Mouse (Mus musculus) CH12.LX (cell line): ENCODE data around the gene Nectin2. TPM values are rescaled to one million over a fixed set of nuclear protein-coding genes. Genes with fewer than 3 reads are reported as not detected.

Experiments
- DNase-seq: peaks from one replicate; pipeline ENCODE4 v3.0.0-alpha.2; 2013; ENCODE audit errors: extremely low read depth
- H3K27ac ChIP-seq: 2 replicates; pipeline ENCODE4 v1.5.1; 2012; ENCODE audit warnings: low read depth, mild to moderate bottlenecking, control low read depth, moderate library complexity; ENCODE audit not compliant: insufficient read depth
- H3K27me3 ChIP-seq: replicated peaks from 2 replicates; pipeline ENCODE3; 2012; ENCODE audit warnings: inconsistent platforms
- H3K36me3 ChIP-seq, 2 experiments: replicated peaks in 1 of 2; 2 replicates each; pipeline versions ENCODE3 to v1.6.1; 2012; ENCODE audit warnings: inconsistent platforms in 1 of 2, low read length in 1 of 2, mild to moderate bottlenecking in 1 of 2, mixed read lengths in 1 of 2, moderate library complexity in 1 of 2; ENCODE audit not compliant: control insufficient read depth in 1 of 2, insufficient read depth in 1 of 2
- H3K4me1 ChIP-seq, 2 experiments: 2 replicates each; pipeline ENCODE4 v1.6.1; 2012; ENCODE audit warnings: inconsistent platforms in 1 of 2, moderate library complexity in 1 of 2; ENCODE audit not compliant: insufficient read depth in 2 of 2, control insufficient read depth in 1 of 2
- H3K4me2 ChIP-seq: 2 replicates; pipeline ENCODE4 v1.6.1; 2012; ENCODE audit warnings: low read depth, mild to moderate bottlenecking, control low read depth; ENCODE audit not compliant: poor library complexity, insufficient read depth, severe bottlenecking
- H3K4me3 ChIP-seq, 3 experiments: fragments of 150-350 bp in 1 of 3; sonication (generic) in 1 of 3; replicated peaks in 1 of 3; 2 replicates each; pipeline versions ENCODE3 to v1.5.1; 2011 to 2012; ENCODE audit warnings: low read depth in 2 of 3, low read length in 2 of 3, mild to moderate bottlenecking in 2 of 3, moderate library complexity in 2 of 3, control low read depth in 1 of 3, improper control_type of control experiment in 1 of 3, inconsistent platforms in 1 of 3, mixed read lengths in 1 of 3; ENCODE audit not compliant: poor library complexity in 1 of 3
- H3K79me2 ChIP-seq: replicated peaks from 2 replicates; pipeline ENCODE4 v1.6.1; 2012; ENCODE audit warnings: mild to moderate bottlenecking, moderate library complexity; ENCODE audit not compliant: control insufficient read depth, poor library complexity, insufficient read depth, severe bottlenecking; ENCODE audit errors: extremely low read depth
- H3K9ac ChIP-seq: 2 replicates; pipeline ENCODE4 v1.6.1; 2012; ENCODE audit warnings: low read depth, mild to moderate bottlenecking, control low read depth, moderate library complexity; ENCODE audit not compliant: insufficient read depth
- H3K9me3 ChIP-seq: replicated peaks from 2 replicates; pipeline ENCODE3; 2012; ENCODE audit warnings: low read length, inconsistent platforms, mixed read lengths
- BHLHE40 ChIP-seq: IDR thresholded peaks from 2 replicates; pipeline ENCODE4 v1.6.1; 2011; ENCODE audit warnings: mild to moderate bottlenecking, low read depth, low read length, improper control_type of control experiment
- CHD1 ChIP-seq: IDR thresholded peaks from 2 replicates; pipeline ENCODE4 v1.6.1; 2012; ENCODE audit warnings: low read depth, low read length, improper control_type of control experiment, inconsistent platforms
- CHD2 ChIP-seq: IDR thresholded peaks from 2 replicates; pipeline ENCODE4 v1.6.1; 2011; ENCODE audit warnings: low read length, improper control_type of control experiment
- CTCF ChIP-seq, 2 experiments: IDR thresholded peaks in 1 of 2; conservative IDR thresholded peaks in 1 of 2; 2 replicates each; pipeline ENCODE4 v1.5.1; 2011 to 2012; ENCODE audit warnings: low read depth in 2 of 2, low read length in 2 of 2, improper control_type of control experiment in 1 of 2, inconsistent platforms in 1 of 2, mild to moderate bottlenecking in 1 of 2, moderate library complexity in 1 of 2
- E2F4 ChIP-seq: IDR thresholded peaks from 2 replicates; pipeline ENCODE4 v1.6.1; 2011; ENCODE audit warnings: low read depth, low read length, improper control_type of control experiment; ENCODE audit not compliant: insufficient replicate concordance
- ELF1 ChIP-seq: IDR thresholded peaks from 2 replicates; pipeline ENCODE4 v1.6.1; 2014; ENCODE audit warnings: low read depth, mild to moderate bottlenecking, inconsistent platforms, low read length, improper control_type of control experiment
- EP300 ChIP-seq: IDR thresholded peaks from 2 replicates; pipeline ENCODE4 v1.6.1; 2011; ENCODE audit warnings: low read length, improper control_type of control experiment
- ETS1 ChIP-seq: conservative IDR thresholded peaks from 2 replicates; pipeline ENCODE4 v1.6.1; 2012; ENCODE audit warnings: low read depth, mild to moderate bottlenecking, inconsistent platforms, low read length, improper control_type of control experiment, moderate library complexity
- GABPA ChIP-seq: IDR thresholded peaks from 2 replicates; pipeline ENCODE4 v1.6.1; 2012; ENCODE audit warnings: low read depth, low read length, improper control_type of control experiment, inconsistent platforms; ENCODE audit not compliant: insufficient replicate concordance
- HCFC1 ChIP-seq: IDR thresholded peaks from 2 replicates; pipeline ENCODE4 v1.6.1; 2012; ENCODE audit warnings: low read depth, mild to moderate bottlenecking, inconsistent platforms, low read length, improper control_type of control experiment
- IRF4 ChIP-seq: IDR thresholded peaks from 2 replicates; pipeline ENCODE4 v1.6.1; 2014; ENCODE audit warnings: low read depth, mild to moderate bottlenecking, inconsistent platforms, low read length, improper control_type of control experiment
- JUN ChIP-seq: IDR thresholded peaks from 2 replicates; pipeline ENCODE4 v1.6.1; 2011; ENCODE audit warnings: low read depth, mild to moderate bottlenecking, low read length, improper control_type of control experiment, moderate library complexity; ENCODE audit not compliant: insufficient read depth
- JUND ChIP-seq: conservative IDR thresholded peaks from 2 replicates; pipeline ENCODE4 v1.6.1; 2011; ENCODE audit warnings: low read depth, low read length, improper control_type of control experiment
- KAT2A ChIP-seq: IDR thresholded peaks from 2 replicates; pipeline ENCODE4 v1.6.1; 2012; ENCODE audit warnings: low read length, improper control_type of control experiment, inconsistent platforms; ENCODE audit not compliant: insufficient replicate concordance
- MAFK ChIP-seq: IDR thresholded peaks from 2 replicates; pipeline ENCODE4 v1.6.1; 2011; ENCODE audit warnings: low read length, improper control_type of control experiment; ENCODE audit not compliant: insufficient replicate concordance
- MAX ChIP-seq: IDR thresholded peaks from 2 replicates; pipeline ENCODE4 v1.6.1; 2011; ENCODE audit warnings: low read length, improper control_type of control experiment
- MAZ ChIP-seq: IDR thresholded peaks from 2 replicates; pipeline ENCODE4 v1.6.1; 2012; ENCODE audit warnings: low read depth, mild to moderate bottlenecking, inconsistent platforms, low read length, improper control_type of control experiment, moderate library complexity
- MEF2A ChIP-seq: IDR thresholded peaks from 2 replicates; pipeline ENCODE4 v1.6.1; 2014; ENCODE audit warnings: low read depth, mild to moderate bottlenecking, inconsistent platforms, low read length, improper control_type of control experiment, borderline replicate concordance
- MXI1 ChIP-seq: IDR thresholded peaks from 2 replicates; pipeline ENCODE4 v1.6.1; 2011; ENCODE audit warnings: mild to moderate bottlenecking, low read depth, low read length, improper control_type of control experiment
- NELFE ChIP-seq: IDR thresholded peaks from 2 replicates; pipeline ENCODE4 v1.6.1; 2011; ENCODE audit warnings: low read depth, low read length, improper control_type of control experiment
- NRF1 ChIP-seq: IDR thresholded peaks from 2 replicates; pipeline ENCODE4 v1.6.1; 2014; ENCODE audit warnings: low read depth, mild to moderate bottlenecking, inconsistent platforms, low read length, improper control_type of control experiment, moderate library complexity
- PAX5 ChIP-seq: IDR thresholded peaks from 2 replicates; pipeline ENCODE4 v1.6.1; 2012; ENCODE audit warnings: low read length, inconsistent platforms, mixed read lengths
- POLR2A ChIP-seq: IDR thresholded peaks from 2 replicates; pipeline ENCODE4 v1.6.1; 2011; ENCODE audit warnings: low read depth, mild to moderate bottlenecking, improper control_type of control experiment, low read length
- POLR2AphosphoS2 ChIP-seq: IDR thresholded peaks from 2 replicates; pipeline ENCODE4 v1.6.1; 2011; ENCODE audit warnings: low read depth, low read length, improper control_type of control experiment
- RAD21 ChIP-seq: IDR thresholded peaks from 2 replicates; pipeline ENCODE4 v1.6.1; 2011; ENCODE audit warnings: low read depth, mild to moderate bottlenecking, low read length, improper control_type of control experiment, moderate library complexity
- RCOR1 ChIP-seq: conservative IDR thresholded peaks from 2 replicates; pipeline ENCODE4 v1.6.1; 2012; ENCODE audit warnings: low read depth, mild to moderate bottlenecking, inconsistent platforms, low read length, improper control_type of control experiment
- SIN3A ChIP-seq: IDR thresholded peaks from 2 replicates; pipeline ENCODE4 v1.6.1; 2012; ENCODE audit warnings: low read length, improper control_type of control experiment, inconsistent platforms
- SMC3 ChIP-seq: IDR thresholded peaks from 2 replicates; pipeline ENCODE4 v1.6.1; 2011; ENCODE audit warnings: low read depth, low read length, improper control_type of control experiment
- TBP ChIP-seq: conservative IDR thresholded peaks from 2 replicates; pipeline ENCODE4 v1.6.1; 2011; ENCODE audit warnings: low read depth, low read length, improper control_type of control experiment
- TCF12 ChIP-seq: IDR thresholded peaks from 2 replicates; pipeline ENCODE4 v1.6.1; 2014; ENCODE audit warnings: low read depth, mild to moderate bottlenecking, inconsistent platforms, low read length, improper control_type of control experiment
- UBTF ChIP-seq: IDR thresholded peaks from 2 replicates; pipeline ENCODE4 v1.6.1; 2012; ENCODE audit warnings: low read depth, mild to moderate bottlenecking, inconsistent platforms, low read length, improper control_type of control experiment, moderate library complexity
- USF1 ChIP-seq: IDR thresholded peaks from 2 replicates; pipeline ENCODE4 v1.6.1; 2014; ENCODE audit warnings: low read depth, mild to moderate bottlenecking, inconsistent platforms, low read length, improper control_type of control experiment
- USF2 ChIP-seq: conservative IDR thresholded peaks from 2 replicates; pipeline ENCODE4 v1.6.1; 2011; ENCODE audit warnings: low read depth, low read length, improper control_type of control experiment
- ZC3H11A ChIP-seq: IDR thresholded peaks from 2 replicates; pipeline ENCODE4 v1.6.1; 2012; ENCODE audit warnings: low read depth, mild to moderate bottlenecking, inconsistent platforms, low read length, improper control_type of control experiment
- ZKSCAN1 ChIP-seq: IDR thresholded peaks from 2 replicates; pipeline ENCODE4 v1.6.1; 2012; ENCODE audit warnings: low read depth, inconsistent platforms, low read length, improper control_type of control experiment, borderline replicate concordance
- ZMIZ1 ChIP-seq: IDR thresholded peaks from 2 replicates; pipeline ENCODE4 v1.6.1; 2012; ENCODE audit warnings: low read depth, mild to moderate bottlenecking, inconsistent platforms, low read length, improper control_type of control experiment
- ZNF384 ChIP-seq: IDR thresholded peaks from 2 replicates; pipeline ENCODE4 v1.6.1; 2012; ENCODE audit warnings: low read depth, low read length, improper control_type of control experiment, inconsistent platforms
- dilution Hi-C: fragments of 300-500 bp; cut with MboI; formaldehyde crosslinking; loops from 2 replicates; pipeline ENCODE4 v1.14.3; 2020; ENCODE audit warnings: low sequenced_read_pairs; ENCODE audit not compliant: extremely low pct_unique_long_range_greater_than_20kb, extremely low pct_ligation_motif_present
- in situ Hi-C: fragments of 300-500 bp; cut with MboI; formaldehyde crosslinking; loops from 3 replicates; pipeline ENCODE4 v1.14.3; 2019; ENCODE audit warnings: low sequenced_read_pairs, low pct_ligation_motif_present, low pct_unique_long_range_greater_than_20kb, mixed read lengths
- polyA plus RNA-seq: library from polyadenylated mRNA; unstranded; fragments of >175 nt; gene quantifications from 2 replicates; pipeline ENCODE4 v1.2.1, GENCODE M21; 2012; ENCODE audit warnings: low read depth; ENCODE audit not compliant: insufficient read length
- total RNA-seq, 2 experiments: library from RNA; depleted of rRNA; stranded (reverse); fragments of 300-350 nt in 1 of 2; fragments of >200 nt in 1 of 2; gene quantifications; 2 replicates each; pipeline ENCODE4 v1.2.3; 2012 to 2014

Gene Nectin2
- total and polyA plus RNA-seq, 3 experiments, result 3.0 to 14.1 (median 6.3) TPM

- peaks cover 0 to 7% of the 10 kb centered on the region in 2 experiments for H3K36me3 ChIP-seq
- H3K27ac ChIP-seq, result peak overlapping the region; percentile 63
- in situ Hi-C loops, result no loop called here
- H3K9ac ChIP-seq, result 0 out of 2 replicates have a peak overlapping the region, but pooled peaks have one; percentile 21
- H3K79me2 ChIP-seq, result no peaks in the 10 kb centered on the region
- H3K4me2 ChIP-seq, result peak overlapping the region; percentile 1; the same call in 1 of the 2 replicates
- DNase-seq, result peak; percentile 75
- H3K27me3 ChIP-seq, result peaks cover 4% of the 10 kb centered on the region
- peaks cover 4% of the 10 kb centered on the region for H3K9me3 ChIP-seq
- dilution Hi-C loops, result no loop called here
- peaks cover 16 to 61% of the 10 kb centered on the region in 2 experiments for H3K4me1 ChIP-seq
- H3K4me3 ChIP-seq, result peak overlapping the region; percentile 34 to 36 (median 34)
- TF ChIP-seq KAT2A, result no peak
- TF ChIP-seq E2F4, result no peak
- TF ChIP-seq NRF1, result no peak
- peak; percentile 68 for TF ChIP-seq MXI1
- no peak for TF ChIP-seq PAX5
- peak; percentile 51; the same call in 1 of the 2 replicates for TF ChIP-seq MAZ
- TF ChIP-seq CHD2, result peak; percentile 29; the same call in 1 of the 2 replicates
- no peak for TF ChIP-seq SMC3
- peak; percentile 83 for TF ChIP-seq IRF4
- peak; percentile 94 for TF ChIP-seq EP300
- no peak for TF ChIP-seq ZC3H11A
- TF ChIP-seq HCFC1, result peak; percentile 54
- TF ChIP-seq ZMIZ1, result no peak
- TF ChIP-seq USF1, result no peak
- no peak for TF ChIP-seq GABPA
- no peak for TF ChIP-seq ZNF384
- no peak for TF ChIP-seq CHD1
- peak; percentile 95 for TF ChIP-seq TCF12
- 0 out of 2 replicates have a peak, but pooled peaks have one; percentile 18 for TF ChIP-seq NELFE
- TF ChIP-seq ZKSCAN1, result no peak
- peak; percentile 48; the same call in 1 of the 2 replicates for TF ChIP-seq POLR2A
- TF ChIP-seq UBTF, result no peak
- no peak; the same call in 1 of the 2 replicates for TF ChIP-seq SIN3A
- no peak; the same call in 1 of the 2 replicates for TF ChIP-seq MAX
- TF ChIP-seq POLR2AphosphoS2, result no peak
- TF ChIP-seq USF2, result no peak
- no peak for TF ChIP-seq RAD21
- peak; percentile 88; the same call in 1 of the 2 replicates for TF ChIP-seq RCOR1
- no peak for TF ChIP-seq CTCF (conservative IDR thresholded peaks at IDR 0.05 in 1 of 2, IDR thresholded peaks at IDR 0.05 in 1 of 2; ENCODE audit: low read depth in 2 of 2, low read length in 2 of 2)
- TF ChIP-seq ETS1, result peak; percentile 81
- TF ChIP-seq ELF1, result peak; percentile 40
- TF ChIP-seq MEF2A, result peak; percentile 66; the same call in 1 of the 2 replicates
- 0 out of 2 replicates have a peak, but pooled peaks have one; percentile 32 for TF ChIP-seq JUND
- TF ChIP-seq MAFK, result no peak
- peak; percentile 26; the same call in 1 of the 2 replicates for TF ChIP-seq JUN
- no peak for TF ChIP-seq TBP
- peak; percentile 88; the same call in 1 of the 2 replicates for TF ChIP-seq BHLHE40
Measured at GRCm38 (mm10) chr7:19792701-19793630, 42.7 kb upstream of the Nectin2 start.
